Mouse (Mus musculus): ENCODE data around the gene Ndufaf8.

DNA sequence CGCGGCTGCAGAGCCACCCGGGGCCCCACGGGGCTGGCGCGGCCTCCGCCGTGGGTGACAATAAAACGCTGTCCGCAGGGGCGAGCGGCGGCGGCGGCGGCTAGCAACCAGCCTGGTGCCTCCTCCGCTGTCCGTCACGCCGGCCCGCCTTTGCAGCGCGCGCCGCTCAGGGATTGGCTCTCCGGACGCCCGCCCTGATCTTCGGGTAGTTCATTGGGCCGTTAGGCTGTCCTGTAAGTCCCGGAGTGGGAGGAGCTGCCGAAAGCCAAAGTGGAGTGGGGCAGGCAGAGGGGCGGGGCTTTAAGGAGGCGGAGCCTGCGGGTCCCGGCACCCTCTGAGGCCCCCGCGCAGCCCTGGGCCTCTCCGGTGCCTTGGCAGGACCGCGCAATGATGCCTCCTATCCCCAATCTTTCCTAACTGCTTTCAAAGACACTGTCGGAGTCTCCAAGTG, 12.0 kb upstream of the Ndufaf8 start, which contains the start of gene Cep131:
- TF ChIP-seq POLR2A (IDR thresholded peaks at IDR 0.05; ENCODE audit: low read depth, low read length) (peak; percentile 68), CTCF (IDR thresholded peaks at IDR 0.05; ENCODE audit: borderline replicate concordance, insufficient read depth, low read length) (no peak)
